Mouse (Mus musculus) brain, embryonic 14.5 days (tissue): ENCODE measurements around the gene Mfsd4a. TPM values are rescaled to one million over a fixed set of nuclear protein-coding genes. Genes with fewer than 3 reads are reported as not detected.

ENCODE experiments used
- DNase-seq: peaks from one replicate; pipeline ENCODE4 v3.0.0-alpha.2; 2011; ENCODE audit warnings: low read depth
- CTCF ChIP-seq: fragments of 200-500 bp; IDR thresholded peaks from 2 replicates; pipeline ENCODE4 v1.5.1; 2012; ENCODE audit warnings: inconsistent platforms, mild to moderate bottlenecking, moderate library complexity, borderline replicate concordance; ENCODE audit not compliant: insufficient read depth, insufficient read length; ENCODE audit errors: extremely low read depth
- POLR2A ChIP-seq: fragments of 200-500 bp; IDR thresholded peaks from 2 replicates; pipeline ENCODE4 v1.6.1; 2012; ENCODE audit warnings: mild to moderate bottlenecking, inconsistent platforms, borderline replicate concordance; ENCODE audit not compliant: poor library complexity, insufficient read depth, insufficient read length, severe bottlenecking; ENCODE audit errors: extremely low read depth
- polyA plus RNA-seq: library from polyadenylated mRNA; depleted of rRNA; stranded (reverse); fragments of >200 nt; gene quantifications from 2 replicates; pipeline ENCODE4 v1.2.3, GENCODE M21; 2012

Mfsd4a gene
- polyA plus RNA-seq, 1 experiment = 2.2 TPM

GRCm38 (mm10) chr1:132095356-132096004 is 27.6 kb upstream of the Mfsd4a start:
- TF ChIP-seq CTCF = no peak
- TF ChIP-seq POLR2A = no peak
- DNase-seq = no peak

- no peak for DNase-seq
These were observed 25.4 kb upstream of the Mfsd4a start for GRCm38 (mm10) chr1:132093269-132093668.

GRCm38 (mm10) chr1:132090266-132090665 is 22.4 kb upstream of the Mfsd4a start:
- TF ChIP-seq CTCF = no peak
- TF ChIP-seq POLR2A = no peak
- DNase-seq = no peak

More at GRCm38 (mm10) chr1:132093269-132093668, 25.4 kb upstream of the Mfsd4a start:
- TF ChIP-seq POLR2A = no peak
- TF ChIP-seq CTCF = no peak

GRCm38 (mm10) chr1:132089767-132090166 is 21.9 kb upstream of the Mfsd4a start:
- TF ChIP-seq POLR2A (no peak), CTCF (no peak)
- no peak for DNase-seq

- TF ChIP-seq POLR2A (no peak), CTCF (no peak)
- peak; percentile 19 for DNase-seq
These were observed 20.4 kb upstream of the Mfsd4a start for GRCm38 (mm10) chr1:132088181-132088671.

- TF ChIP-seq POLR2A (no peak), CTCF (no peak)
These were observed 17.6 kb upstream of the Mfsd4a start for GRCm38 (mm10) chr1:132085181-132086049.

GRCm38 (mm10) chr1:132078413-132078812 is 10.6 kb upstream of the Mfsd4a start:
- DNase-seq = no peak
- TF ChIP-seq CTCF (no peak), POLR2A (no peak)

More at GRCm38 (mm10) chr1:132085181-132086049, 17.6 kb upstream of the Mfsd4a start:
- DNase-seq = no peak

GRCm38 (mm10) chr1:132075576-132075975 is 7.7 kb upstream of the Mfsd4a start:
- TF ChIP-seq POLR2A = no peak
- TF ChIP-seq CTCF = no peak
- DNase-seq = no peak

GRCm38 (mm10) chr1:132070659-132071058 is 2.8 kb upstream of the Mfsd4a start:
- TF ChIP-seq CTCF = no peak
- no peak for TF ChIP-seq POLR2A
- no peak for DNase-seq

GRCm38 (mm10) chr1:132069436-132069835 is 1.6 kb upstream of the Mfsd4a start:
- TF ChIP-seq CTCF (no peak), POLR2A (no peak)
- DNase-seq = no peak

GRCm38 (mm10) chr1:132065475-132066172 is 2.2 kb downstream of the Mfsd4a start:
- DNase-seq = peak; percentile 15
- TF ChIP-seq CTCF = no peak
- TF ChIP-seq POLR2A = no peak

- TF ChIP-seq POLR2A (no peak), CTCF (no peak)
- peak; percentile 72 for DNase-seq
These were observed 2.9 kb downstream of the Mfsd4a start for GRCm38 (mm10) chr1:132065001-132065400.

GRCm38 (mm10) chr1:132063096-132063495 is 4.8 kb downstream of the Mfsd4a start:
- no peak for TF ChIP-seq POLR2A
- no peak for TF ChIP-seq CTCF
- no peak for DNase-seq
